In genomic region chr5:127502838-127503237, GRCm38 (mm10) we compare ENCODE assay signal across 30 mouse cellular contexts.
DNase-seq lines count a peak whose midpoint lies in the region; ATAC-seq and TF ChIP-seq lines count a peak whose summit lies in the region.
"Had no signal": no experiment of that assay in that cellular context is flagged by ENCODE, and none has a peak within 500 bp of the region (broad histone marks: within the 10 kb centered on the region; RNA-seq: fewer than 3 reads in every experiment).

No protein-coding gene starts in this region.

- H3K4me3 ChIP-seq in kidney, postnatal 0 days (replicated peaks; ENCODE audit: low read depth, low read length) = no peak overlapping the region
- no peak overlapping the region for H3K4me3 ChIP-seq in neural tube, embryonic 15.5 days (replicated peaks)
- H3K4me3 ChIP-seq: erythroblast, embryonic 14.5 days; heart, embryonic 13.5 days; layer of hippocampus, adult 2 months; left cerebral cortex, adult 2 months; limb, embryonic 15.5 days; liver, embryonic 13.5 days had no signal

- ATAC-seq in kidney, postnatal 0 days (replicated peaks; ENCODE audit: low FRiP score, low read depth) = no peak
- ATAC-seq in neural tube, embryonic 15.5 days (ENCODE audit: low FRiP score) = no peak
- peak; percentile 43; the same call in 1 of the 2 replicates for ATAC-seq in granulocyte monocyte progenitor cell, adult 5-6 weeks (replicated peaks; ENCODE audit: poor library complexity, severe bottlenecking)
- ATAC-seq: activated CD4-positive, CD25-positive, alpha-beta regulatory T cell, adult 4 months; forebrain, embryonic 16.5 days had no signal

- no peak overlapping the region for H3K4me2 ChIP-seq in kidney, postnatal 0 days (ENCODE audit: low read length)
- H3K4me2 ChIP-seq in neural tube, embryonic 15.5 days = no peak overlapping the region
- H3K4me2 ChIP-seq: heart, embryonic 13.5 days; hindbrain, embryonic 14.5 days; limb, embryonic 15.5 days; liver, embryonic 13.5 days had no signal

- no peak overlapping the region for H3K9ac ChIP-seq in kidney, postnatal 0 days (ENCODE audit: low read depth, low read length)
- no peak overlapping the region for H3K9ac ChIP-seq in neural tube, embryonic 15.5 days (replicated peaks)
- H3K9ac ChIP-seq: heart, embryonic 13.5 days; hindbrain, embryonic 14.5 days; limb, embryonic 15.5 days; liver, embryonic 13.5 days had no signal

- H3K36me3 ChIP-seq in kidney, postnatal 0 days (ENCODE audit: insufficient read depth, low read length) = no peaks in the 10 kb centered on the region
- no peaks in the 10 kb centered on the region for H3K36me3 ChIP-seq in neural tube, embryonic 15.5 days
- H3K36me3 ChIP-seq: heart, embryonic 13.5 days; limb, embryonic 15.5 days; liver, embryonic 13.5 days had no signal

- no peak for TF ChIP-seq CTCF in kidney, postnatal 0 days (IDR thresholded peaks at IDR 0.05; ENCODE audit: low read depth)

- no peaks in the 10 kb centered on the region for H3K27me3 ChIP-seq in kidney, postnatal 0 days (ENCODE audit: insufficient read depth, low read length)
- H3K27me3 ChIP-seq in neural tube, embryonic 15.5 days (replicated peaks) = no peaks in the 10 kb centered on the region
- H3K27me3 ChIP-seq: heart, embryonic 13.5 days; limb, embryonic 15.5 days; liver, embryonic 13.5 days had no signal

- DNase-seq in kidney, postnatal 0 days (ENCODE audit: low spot score) = peak; percentile 35
- DNase-seq in kidney, postnatal 14 days = no peak
- peak; percentile 23 for DNase-seq in neural tube, embryonic 10.5 days (ENCODE audit: extremely low spot score, low spot score)
- peak; percentile 48 for DNase-seq in embryo, embryonic 11 days
- DNase-seq in thymus, postnatal 36 days = no peak
- no peak for DNase-seq in spleen, adult 12 weeks (ENCODE audit: low spot score)
- DNase-seq: adrenal gland, adult 2 months; B cell, adult 2 months; cerebellum, adult 11-12 months; cerebellum, postnatal 10 days; heart, postnatal 10 days; kidney, adult 2 months; kidney, postnatal 25 days; liver, embryonic 13.5 days; lung, adult 18-20 months; lung, postnatal 10 days; midbrain, embryonic 14.5 days; right cerebral cortex, postnatal 14 days; spleen, adult 18-20 months had no signal

- WGBS in kidney, postnatal 0 days = 29% methylated on average over 7 of the region's 7 CpGs
- WGBS in neural tube, embryonic 15.5 days = 48% methylated on average over 7 of the region's 7 CpGs

- H3K9me3 ChIP-seq in kidney, postnatal 0 days (replicated peaks; ENCODE audit: low read length) = no peaks in the 10 kb centered on the region
- no peaks in the 10 kb centered on the region for H3K9me3 ChIP-seq in neural tube, embryonic 15.5 days (replicated peaks)
- H3K9me3 ChIP-seq: limb, embryonic 15.5 days had no signal

- no peaks in the 10 kb centered on the region for H3K4me1 ChIP-seq in kidney, postnatal 0 days (replicated peaks; ENCODE audit: insufficient read depth, low read length)
- H3K4me1 ChIP-seq in neural tube, embryonic 15.5 days = peaks cover 16% of the 10 kb centered on the region
- H3K4me1 ChIP-seq: heart, embryonic 13.5 days; limb, embryonic 15.5 days; liver, embryonic 13.5 days had no signal

- H3K27ac ChIP-seq in kidney, postnatal 0 days = no peak overlapping the region
- H3K27ac ChIP-seq in neural tube, embryonic 15.5 days (replicated peaks) = no peak overlapping the region
- H3K27ac ChIP-seq: heart, embryonic 13.5 days; hindbrain, embryonic 14.5 days; layer of hippocampus, adult 2 months; left cerebral cortex, adult 2 months; limb, embryonic 15.5 days; liver, embryonic 13.5 days; stomach, postnatal 0 days had no signal

Comparison
In these comparisons a context has a peak if more than half of its experiments do, and no peak if none do; other contexts are left out.
1. DNase-seq: peak in kidney, postnatal 0 days (single experiment), neural tube, embryonic 10.5 days (single experiment) and embryo, embryonic 11 days (single experiment); none in kidney, postnatal 14 days (single experiment), thymus, postnatal 36 days (0 of 2) and spleen, adult 12 weeks (single experiment).